Mouse (Mus musculus): ENCODE data around the gene Ocln.
"Not testable (repeated sequence)": the region's sequence is repeated elsewhere in the genome, so short reads cannot be mapped to it uniquely, and the experiment has no call there.

Gene Ocln

DNA sequence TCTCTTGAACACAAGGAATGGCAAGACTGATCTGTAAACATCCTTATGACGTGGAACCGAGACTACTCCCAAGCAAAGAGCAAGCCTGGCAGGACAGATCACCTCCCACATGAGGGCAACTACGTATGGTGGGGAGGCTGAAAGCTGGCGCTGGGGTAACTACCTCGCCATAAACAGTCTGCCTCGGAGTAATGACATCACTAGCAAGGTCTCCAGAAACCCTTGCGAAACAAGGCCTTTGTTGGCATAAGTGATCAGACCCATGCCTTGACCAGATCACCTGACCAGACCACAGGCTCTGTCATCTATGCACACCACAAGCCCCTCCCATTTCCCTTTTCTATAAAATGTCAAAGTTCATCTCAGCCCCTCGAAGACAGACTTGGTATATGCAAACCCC is 59.2 kb downstream of the Ocln start:
- no peak for DNase-seq (ENCODE audit: low read depth, low spot score)

DNA sequence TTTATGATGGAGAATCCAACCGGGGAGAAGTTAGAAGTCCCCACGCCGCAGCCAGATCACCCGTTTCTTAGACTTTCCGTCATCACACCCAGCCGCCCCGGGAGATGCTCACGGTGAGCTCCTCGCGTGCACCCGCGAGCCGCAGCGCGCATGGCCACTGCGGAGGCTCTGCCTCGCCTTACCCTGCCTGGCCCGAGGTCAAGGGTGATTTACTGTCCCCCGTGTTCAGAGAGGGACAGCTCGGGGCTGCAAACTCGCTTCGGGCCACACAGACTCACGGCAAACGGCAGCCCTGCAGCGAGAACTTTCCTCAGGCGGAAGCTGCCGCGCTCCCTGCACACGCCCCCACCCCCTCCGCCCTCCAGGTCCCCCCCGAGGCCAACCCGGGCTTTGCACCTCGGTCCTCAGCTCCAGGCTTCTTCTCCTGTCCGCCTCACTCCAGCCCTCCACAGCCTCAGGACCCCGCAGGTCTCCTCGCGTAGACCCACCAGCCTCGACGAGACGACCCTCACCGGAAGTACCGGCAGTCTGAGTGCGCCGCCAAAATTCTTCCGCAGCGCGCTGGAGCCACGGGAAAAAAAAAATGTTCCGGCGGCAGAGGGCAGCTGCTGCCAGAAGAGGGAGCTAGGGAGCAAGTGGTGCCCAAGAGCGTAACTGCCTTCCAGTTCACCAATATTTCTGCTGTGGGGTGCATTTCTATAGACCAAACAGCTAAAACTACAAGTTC is 60.3 kb downstream of the Ocln start, which contains the start of gene Gtf2h2:
Gtf2h2 (minus strand) TSS at position 519 of the 727 bp plus-strand sequence.
- DNase-seq (ENCODE audit: low read depth, low spot score): peak; percentile 93

DNA sequence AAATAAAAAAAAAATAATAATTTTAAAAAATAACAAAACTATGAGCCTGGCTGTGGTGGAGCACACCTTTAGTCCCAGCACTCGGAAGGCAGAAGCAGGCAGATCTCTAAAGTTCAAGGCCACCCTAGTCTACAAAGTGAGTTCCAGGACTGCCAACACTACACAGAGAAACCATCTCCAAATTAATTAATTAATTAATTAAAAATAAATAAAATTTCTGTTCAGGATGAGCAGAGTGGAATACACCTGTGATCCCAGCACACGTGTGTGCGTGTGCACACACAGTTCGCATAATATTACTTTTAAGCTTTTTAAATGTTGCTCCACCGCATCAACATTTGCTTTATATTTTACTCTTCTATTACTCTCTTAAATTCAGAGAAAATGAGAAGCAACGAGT is 60.9 kb downstream of the Ocln start:
- DNase-seq (ENCODE audit: low read depth, low spot score): no peak

DNA sequence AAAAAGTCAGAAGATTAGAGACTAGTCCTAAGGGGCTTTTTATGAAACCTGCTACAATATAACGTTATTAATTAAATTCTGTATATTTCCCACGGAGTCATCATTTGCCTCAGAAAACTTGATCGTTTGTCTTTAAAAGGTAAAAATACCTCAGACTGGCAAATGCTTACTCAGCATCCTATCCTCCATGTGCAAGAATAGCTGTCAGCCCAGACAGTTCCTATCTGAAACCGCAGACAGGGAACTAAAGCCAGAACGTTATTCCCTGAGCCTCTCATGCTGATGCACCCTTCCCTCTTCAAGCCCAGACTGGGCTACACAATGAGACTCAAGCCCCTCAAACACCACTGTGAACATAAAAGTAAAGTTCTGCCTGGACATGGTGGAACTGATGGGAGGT is 62.1 kb downstream of the Ocln start:
- peak; percentile 35 for DNase-seq (ENCODE audit: low read depth, low spot score)

DNA sequence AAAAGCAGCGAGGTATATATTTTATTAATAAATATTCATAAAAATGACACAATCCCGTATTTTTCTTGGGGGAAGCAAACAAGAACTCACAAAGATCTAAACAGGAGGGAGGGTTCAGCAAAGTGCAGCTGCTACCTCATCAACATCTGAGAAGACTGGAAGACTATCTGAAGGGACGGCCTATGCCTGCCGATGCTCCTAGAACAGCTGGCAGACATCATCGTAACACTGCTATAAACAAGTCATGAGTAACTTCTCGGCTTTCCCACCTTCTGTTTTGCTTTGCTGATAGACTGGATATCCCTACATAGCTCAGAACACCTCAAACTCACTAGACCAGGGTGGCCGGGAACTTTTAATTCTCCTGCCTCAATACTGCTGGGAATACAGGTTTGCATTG is 68.9 kb downstream of the Ocln start:
- DNase-seq (ENCODE audit: low read depth, low spot score): no peak

DNA sequence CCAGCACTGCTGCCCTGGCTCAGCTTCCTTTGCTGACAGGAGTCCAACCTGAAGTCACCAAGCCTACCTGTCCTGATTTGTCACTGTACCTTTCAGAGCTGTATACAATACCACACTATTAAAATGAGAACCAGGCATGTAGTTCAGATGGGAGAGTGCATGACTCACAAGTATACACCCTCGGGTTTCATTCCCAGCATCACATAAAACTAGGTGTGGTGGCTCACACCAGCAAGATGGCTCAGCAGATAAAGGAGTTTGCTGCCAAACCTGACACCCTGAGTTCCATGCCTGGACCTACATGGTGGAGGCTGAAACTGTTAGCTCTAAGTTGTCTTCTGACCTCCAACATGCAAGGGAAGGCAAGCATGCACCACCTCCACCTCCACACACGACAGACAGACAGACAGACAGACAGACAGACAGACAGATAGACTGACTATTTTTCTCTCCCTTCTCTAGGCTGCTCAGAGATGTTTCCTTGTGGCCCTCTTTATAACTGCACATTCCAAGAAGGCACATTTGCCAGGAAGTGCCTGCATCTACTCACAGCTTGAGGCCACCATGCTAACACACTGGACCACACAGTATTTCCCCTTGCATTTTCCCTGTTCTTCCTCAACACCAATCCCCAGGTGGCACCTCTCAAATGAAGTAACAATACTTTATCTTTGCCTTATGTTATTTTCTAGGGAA is 88.8 kb downstream of the Ocln start:
- peak; percentile 5 for DNase-seq (ENCODE audit: low read depth, low spot score)

DNA sequence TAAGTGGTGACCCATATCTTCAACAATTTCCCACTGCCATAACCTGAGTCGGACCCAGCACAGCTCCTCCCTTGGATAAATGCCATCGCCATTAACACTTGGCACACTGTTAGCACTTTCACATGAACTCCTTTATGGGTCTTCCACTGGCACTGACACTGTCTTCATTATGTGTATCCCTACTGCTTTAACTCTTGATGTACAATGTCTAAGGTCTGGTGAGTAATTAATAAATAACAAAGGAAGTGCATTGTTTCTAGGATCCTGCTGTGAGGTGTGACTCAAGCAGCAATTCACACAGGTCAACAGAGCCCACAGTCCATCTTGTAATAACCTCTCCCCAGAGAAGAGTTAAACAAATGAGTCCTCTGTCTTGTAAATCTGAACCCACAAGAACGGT is 91.2 kb downstream of the Ocln start:
- no peak for DNase-seq (ENCODE audit: low read depth, low spot score)

DNA sequence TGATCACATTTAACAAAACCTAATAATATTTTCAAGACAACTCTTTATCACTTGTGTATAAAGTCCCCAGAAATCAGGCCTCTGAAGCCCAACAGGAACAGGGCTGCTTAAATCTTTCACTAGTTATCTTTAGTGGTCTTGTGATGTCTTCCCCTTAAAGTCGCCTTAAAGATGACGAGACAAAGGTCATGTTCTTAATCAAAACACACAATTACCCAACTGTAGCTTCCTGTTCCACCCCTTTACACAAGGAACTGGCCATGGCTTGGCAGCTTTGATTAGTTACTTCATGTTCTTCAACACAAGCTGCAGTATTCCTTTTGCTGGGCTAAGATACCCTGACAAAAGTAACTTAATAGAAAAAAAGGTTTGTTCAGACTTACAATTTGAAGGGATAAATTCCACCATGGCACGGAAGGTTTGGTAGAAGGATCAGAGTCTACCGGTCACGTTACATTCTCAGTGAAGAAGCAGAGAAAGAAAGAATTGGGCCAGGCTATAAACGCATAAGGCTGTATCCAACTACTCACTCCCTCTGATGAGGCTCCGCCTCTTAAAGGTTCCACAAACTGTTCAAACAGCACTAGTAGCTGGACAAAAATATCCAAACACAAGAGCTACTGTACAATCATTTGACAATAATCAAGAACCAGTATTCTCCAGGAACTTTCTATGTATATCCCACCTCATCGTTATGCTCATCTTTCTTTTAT is 99.9 kb downstream of the Ocln start, which contains the start of gene Naip1:
Naip1 (minus strand) TSS at position 455 of the 713 bp plus-strand sequence.
- DNase-seq (ENCODE audit: low read depth, low spot score): not testable (repeated sequence)

DNA sequence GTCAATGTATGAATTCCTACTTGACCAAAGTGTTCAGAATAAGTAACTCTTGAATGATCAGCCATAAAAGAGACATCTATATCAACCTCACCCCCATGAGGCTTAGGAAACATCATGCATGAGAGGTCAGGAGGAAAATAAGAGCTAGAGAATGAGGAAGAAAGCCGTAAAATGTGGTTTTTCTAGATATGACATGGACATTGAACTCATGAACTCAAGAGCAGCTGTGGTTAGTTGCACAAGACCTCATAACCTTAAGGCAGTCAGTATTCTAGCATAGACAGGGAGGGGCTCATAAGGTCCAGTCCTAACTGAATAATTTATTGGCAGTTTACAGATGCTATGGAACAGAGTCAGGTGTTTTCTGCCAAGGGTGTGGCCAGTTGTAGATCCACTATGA is 103.0 kb downstream of the Ocln start:
- no peak for DNase-seq (ENCODE audit: low read depth, low spot score)
